Mouse (Mus musculus) hindbrain, postnatal 0 days (tissue): Measurements from ENCODE around the gene Daam1. TPM values are rescaled to one million over a fixed set of nuclear protein-coding genes. Genes with fewer than 3 reads are reported as not detected.

Experiments
- ATAC-seq: fragments of 200-750 bp; cut with Nextera tagmentation; 2 replicates; pipeline ENCODE4 v1.8.0; 2017; ENCODE audit warnings: mild to moderate bottlenecking, moderate TSS enrichment, moderate library complexity
- DNase-seq: peaks from one replicate; pipeline ENCODE4 v3.0.0-alpha.2; 2015; ENCODE audit warnings: low spot score
- H3K27ac ChIP-seq: fragments of 300-500 bp; sonication (generic); 2 replicates; pipeline ENCODE4 v1.5.1; 2014; ENCODE audit warnings: mild to moderate bottlenecking
- H3K27me3 ChIP-seq: fragments of 300-500 bp; sonication (generic); 2 replicates; pipeline ENCODE4 v1.6.1; 2014; ENCODE audit warnings: low read length, mixed read lengths; ENCODE audit not compliant: insufficient read depth
- H3K36me3 ChIP-seq: fragments of 300-500 bp; sonication (generic); 2 replicates; pipeline ENCODE4 v1.6.1; 2014; ENCODE audit warnings: low read length, mixed read lengths; ENCODE audit not compliant: insufficient read depth
- H3K4me1 ChIP-seq: fragments of 300-500 bp; sonication (generic); 2 replicates; pipeline ENCODE4 v1.6.1; 2014; ENCODE audit warnings: antibody characterized with exemption, low read length, mixed read lengths; ENCODE audit not compliant: insufficient read depth
- H3K4me2 ChIP-seq: fragments of 300-500 bp; sonication (generic); 2 replicates; pipeline ENCODE4 v1.6.1; 2014; ENCODE audit warnings: low read depth, mild to moderate bottlenecking, low read length, moderate library complexity, mixed read lengths
- H3K4me3 ChIP-seq: fragments of 300-500 bp; sonication (generic); 2 replicates; pipeline ENCODE4 v1.5.1; 2014; ENCODE audit warnings: low read length
- H3K9ac ChIP-seq: fragments of 300-500 bp; sonication (generic); replicated peaks from 2 replicates; pipeline ENCODE4 v1.6.1; 2014; ENCODE audit warnings: mild to moderate bottlenecking, low read length, moderate library complexity, mixed read lengths
- H3K9me3 ChIP-seq: fragments of 300-500 bp; sonication (generic); 2 replicates; pipeline ENCODE4 v1.6.1; 2016; ENCODE audit warnings: low read length, mixed read lengths
- CTCF ChIP-seq: IDR thresholded peaks from 2 replicates; pipeline ENCODE4 v1.5.1; 2016; ENCODE audit warnings: antibody characterized with exemption, control low read depth, low read depth
- WGBS: fragments of 180-500 bp; shearing (Covaris S2); extraction: QIAGEN DNeasy Blood & Tissue Kit; methylation state at CpG from one replicate; pipeline ENCODE4 v1.1.7; 2014; 5-methylcytosine and 5-hydroxymethylcytosine counted together
- polyA plus RNA-seq: library from polyadenylated mRNA; unstranded; fragments of >200 nt; fragmentation: Nextera tagmentation; extraction: Ambion mirVana; gene quantifications from 2 replicates; pipeline ENCODE4 v1.2.1, GENCODE M21; 2015
- total RNA-seq: library from RNA; depleted of rRNA; stranded (reverse); fragments of >200 nt; gene quantifications from 2 replicates; pipeline ENCODE4 v1.2.3, GENCODE M21; 2014; rRNA removed

Daam1 gene
- total RNA-seq: 46.8 and 54.5 TPM in 2 replicates
- 21.9 and 22.3 TPM in 2 replicates for polyA plus RNA-seq

DNA sequence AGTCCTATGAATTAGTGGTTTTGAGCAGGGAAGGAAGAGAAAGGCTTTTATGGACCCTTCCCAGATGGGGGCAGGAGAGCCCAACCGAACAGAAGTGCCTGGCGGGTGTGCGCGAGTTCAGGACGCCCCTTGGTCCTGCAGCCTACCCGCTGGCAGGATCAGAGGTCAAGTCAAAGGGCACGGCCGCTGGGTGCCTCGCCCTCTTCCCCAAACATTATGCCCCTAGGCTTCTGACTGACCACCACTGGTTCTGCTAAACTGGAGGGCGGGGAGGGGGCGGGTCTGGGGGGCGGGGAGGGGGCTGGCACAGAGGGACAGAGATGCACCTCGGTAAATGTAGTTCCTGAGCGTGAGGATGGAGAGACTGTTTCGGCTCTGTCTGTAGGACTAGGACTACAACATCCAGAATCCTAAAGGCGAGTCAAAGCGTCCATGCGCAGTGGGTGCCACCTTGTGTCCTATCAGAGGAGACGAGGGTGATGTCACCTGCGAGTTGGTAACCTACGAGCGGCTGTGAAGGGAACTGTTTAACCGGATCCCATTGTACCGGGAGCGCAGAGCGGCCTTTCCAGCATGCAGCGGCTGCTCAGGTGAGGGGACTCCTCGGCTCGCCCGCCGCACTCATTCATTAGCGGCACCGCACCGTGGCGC lies at the start of gene Daam1:
Gene Daam1, plus strand, starts transcription at position 472 of the 651 bp plus-strand sequence.
- peak within 1 kb of the TSS; percentile 80 for H3K4me2 ChIP-seq
- H3K36me3 ChIP-seq: no peaks in the 10 kb centered on the region
- H3K4me3 ChIP-seq: peak within 1 kb of the TSS; percentile 81
- peak; percentile 99 for DNase-seq
- peaks cover 11% of the 10 kb centered on the region for H3K4me1 ChIP-seq
- WGBS: 0% methylated on average over 35 of the region's 35 CpGs
- no peaks in the 10 kb centered on the region for H3K27me3 ChIP-seq
- H3K9ac ChIP-seq: peak within 1 kb of the TSS; percentile 78
- H3K27ac ChIP-seq: peak within 1 kb of the TSS; percentile 94
- peak; percentile 37; the same call in 1 of the 2 replicates for TF ChIP-seq CTCF
- H3K9me3 ChIP-seq: no peaks in the 10 kb centered on the region
- peak; percentile 100 for ATAC-seq

GRCm38 (mm10) chr12:71781220-71781619 lies 49.7 kb upstream of the Daam1 start:
- DNase-seq (no peak), ATAC-seq (no peak)
- 58% methylated on average over 7 of the region's 7 CpGs for WGBS
- no peaks in the 10 kb centered on the region for H3K9me3 ChIP-seq
- H3K27ac ChIP-seq: no peak overlapping the region
- no peaks in the 10 kb centered on the region for H3K4me1 ChIP-seq
- TF ChIP-seq CTCF: no peak
- H3K9ac ChIP-seq: no peak overlapping the region
- no peak overlapping the region for H3K4me3 ChIP-seq
- no peaks in the 10 kb centered on the region for H3K36me3 ChIP-seq
- no peak overlapping the region for H3K4me2 ChIP-seq
- no peaks in the 10 kb centered on the region for H3K27me3 ChIP-seq

DNA sequence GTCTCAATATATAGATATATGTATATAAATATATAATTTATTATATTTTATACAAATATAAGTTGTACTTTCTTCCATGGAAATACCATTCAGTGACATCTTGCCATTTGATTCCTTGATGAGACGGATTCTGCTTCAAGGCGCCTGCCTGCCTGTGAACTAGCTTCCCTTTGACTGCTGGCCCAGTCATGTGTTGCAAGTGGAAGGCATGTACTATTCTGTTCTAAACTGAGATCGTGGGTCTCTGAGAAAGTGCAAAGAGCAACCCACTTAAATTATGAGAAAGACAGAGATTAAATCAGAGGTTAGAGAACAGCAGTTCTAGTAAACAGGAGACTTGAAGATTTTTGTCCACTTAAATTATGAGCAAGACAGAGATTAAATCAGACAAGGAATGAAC lies 46.9 kb upstream of the Daam1 start:
- H3K4me2 ChIP-seq: no peak overlapping the region
- no peak for TF ChIP-seq CTCF
- no peaks in the 10 kb centered on the region for H3K36me3 ChIP-seq
- no peak overlapping the region for H3K9ac ChIP-seq
- H3K27me3 ChIP-seq: no peaks in the 10 kb centered on the region
- no peaks in the 10 kb centered on the region for H3K4me1 ChIP-seq
- no peak for ATAC-seq
- WGBS: 69% methylated on average over 3 of the region's 3 CpGs
- H3K27ac ChIP-seq: no peak overlapping the region
- H3K4me3 ChIP-seq: no peak overlapping the region
- no peaks in the 10 kb centered on the region for H3K9me3 ChIP-seq
- no peak for DNase-seq

GRCm38 (mm10) chr12:71784666-71785255 lies 46.1 kb upstream of the Daam1 start:
- Histone ChIP-seq H3K36me3 (no peaks in the 10 kb centered on the region), H3K4me1 (no peaks in the 10 kb centered on the region), H3K27ac (no peak overlapping the region), H3K27me3 (no peaks in the 10 kb centered on the region), H3K4me3 (no peak overlapping the region), H3K9ac (no peak overlapping the region), H3K4me2 (no peak overlapping the region), H3K9me3 (no peaks in the 10 kb centered on the region)
- ATAC-seq (no peak), DNase-seq (no peak)
- 33% methylated on average over 11 of the region's 11 CpGs for WGBS
- TF ChIP-seq CTCF: no peak

DNA sequence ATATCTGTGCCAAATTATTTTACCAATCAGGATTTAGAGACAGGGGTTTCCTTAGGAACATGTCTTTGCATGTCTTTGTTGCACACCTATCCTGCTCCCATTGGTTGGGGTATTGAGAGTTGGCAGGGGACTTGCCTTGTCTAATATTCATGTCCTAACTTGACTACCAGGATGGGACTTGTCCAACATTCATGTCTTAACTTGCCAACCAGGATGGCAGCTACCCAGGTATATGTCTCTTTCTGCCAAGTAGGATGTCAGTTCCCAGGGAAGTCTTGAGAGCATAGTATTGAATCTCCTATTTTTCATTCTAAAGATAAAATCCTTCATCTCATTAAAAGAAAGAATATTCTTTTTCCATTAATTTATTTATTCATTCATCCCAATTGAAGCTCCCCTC lies 44.4 kb upstream of the Daam1 start:
- no peaks in the 10 kb centered on the region for H3K4me1 ChIP-seq
- no peak for ATAC-seq
- TF ChIP-seq CTCF: no peak
- H3K4me2 ChIP-seq: no peak overlapping the region
- no peak overlapping the region for H3K9ac ChIP-seq
- H3K9me3 ChIP-seq: no peaks in the 10 kb centered on the region
- no peaks in the 10 kb centered on the region for H3K27me3 ChIP-seq
- H3K27ac ChIP-seq: no peak overlapping the region
- no peaks in the 10 kb centered on the region for H3K36me3 ChIP-seq
- DNase-seq: no peak
- H3K4me3 ChIP-seq: no peak overlapping the region

DNA sequence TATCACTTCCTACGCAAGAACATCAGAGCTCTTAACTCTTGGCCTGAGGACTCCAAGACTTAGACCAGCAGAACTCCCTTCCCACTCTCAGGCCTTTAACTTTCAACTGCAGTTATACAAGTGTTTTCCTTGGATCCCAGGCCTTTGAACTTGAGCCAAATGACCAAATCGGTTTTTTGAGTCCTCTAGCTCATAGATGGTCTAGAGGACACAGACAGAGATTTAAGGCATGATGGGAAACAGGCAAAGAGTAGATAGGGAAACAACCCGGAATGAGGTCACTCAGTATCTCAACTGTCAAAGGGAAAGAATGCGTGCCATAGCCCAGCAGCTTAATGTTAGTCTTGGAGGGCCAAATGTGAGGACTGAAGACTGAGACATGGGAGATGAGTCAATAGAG lies 42.1 kb upstream of the Daam1 start:
- DNase-seq (no peak), ATAC-seq (no peak)
- no peaks in the 10 kb centered on the region for H3K36me3 ChIP-seq
- WGBS: 86% methylated on average over 4 of the region's 4 CpGs
- no peaks in the 10 kb centered on the region for H3K27me3 ChIP-seq
- H3K4me3 ChIP-seq: no peak overlapping the region
- H3K9ac ChIP-seq: no peak overlapping the region
- H3K9me3 ChIP-seq: no peaks in the 10 kb centered on the region
- no peaks in the 10 kb centered on the region for H3K4me1 ChIP-seq
- no peak overlapping the region for H3K27ac ChIP-seq
- H3K4me2 ChIP-seq: no peak overlapping the region
- TF ChIP-seq CTCF: no peak

DNA sequence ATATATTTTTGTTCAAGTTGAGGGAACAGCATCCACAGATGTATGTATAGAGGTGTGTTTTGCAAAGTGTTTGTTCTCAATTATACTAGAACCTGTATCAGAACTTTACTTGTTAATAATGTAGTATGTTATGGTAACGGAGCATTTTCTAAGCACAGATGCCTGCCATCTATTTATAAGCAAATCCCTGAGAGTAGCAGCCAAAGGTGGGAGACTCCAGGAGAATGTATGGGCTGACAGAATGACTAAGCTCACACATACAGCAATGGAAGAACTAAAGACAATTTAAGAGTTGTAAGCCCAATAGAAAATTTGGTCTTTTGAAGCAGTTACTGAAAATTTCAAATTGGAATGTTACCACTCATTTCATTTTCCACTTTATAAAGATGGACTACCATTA lies 40.3 kb upstream of the Daam1 start:
- H3K9me3 ChIP-seq: no peaks in the 10 kb centered on the region
- no peaks in the 10 kb centered on the region for H3K4me1 ChIP-seq
- H3K9ac ChIP-seq: no peak overlapping the region
- WGBS: 87% methylated on average over 1 of the region's 1 CpGs
- no peak overlapping the region for H3K4me3 ChIP-seq
- H3K4me2 ChIP-seq: no peak overlapping the region
- DNase-seq (no peak), ATAC-seq (no peak)
- H3K27ac ChIP-seq: no peak overlapping the region
- TF ChIP-seq CTCF: no peak
- no peaks in the 10 kb centered on the region for H3K36me3 ChIP-seq
- no peaks in the 10 kb centered on the region for H3K27me3 ChIP-seq
